Mouse (Mus musculus) spleen, adult 2 months (tissue): ENCODE measurements around the gene Klra4. TPM values are rescaled to one million over a fixed set of nuclear protein-coding genes. Genes with fewer than 3 reads are reported as not detected.
"Not testable (repeated sequence)": the region's sequence is repeated elsewhere in the genome, so short reads cannot be mapped to it uniquely, and the experiment has no call there.

Experiments
- DNase-seq, 2 experiments: peaks; one replicate each; pipeline versions ENCODE4 v3.0.0 to v3.0.0-alpha.2; 2012 to 2021; ENCODE audit warnings: low spot score in 2 of 2, low read depth in 1 of 2
- H3K27ac ChIP-seq: fragments of 200-500 bp; 2 replicates; pipeline ENCODE4 v1.5.1; 2012; ENCODE audit warnings: low read length, inconsistent platforms; ENCODE audit not compliant: insufficient read depth
- H3K27me3 ChIP-seq: fragments of 200-500 bp; 2 replicates; pipeline ENCODE4 v1.6.1; 2012; ENCODE audit warnings: mild to moderate bottlenecking, moderate library complexity, low read length, inconsistent platforms; ENCODE audit not compliant: control insufficient read depth, insufficient read depth
- H3K36me3 ChIP-seq: fragments of 200-500 bp; 2 replicates; pipeline ENCODE4 v1.6.1; 2012; ENCODE audit warnings: mild to moderate bottlenecking, low read length, inconsistent platforms; ENCODE audit not compliant: control insufficient read depth, insufficient read depth
- H3K4me1 ChIP-seq: fragments of 200-500 bp; 2 replicates; pipeline ENCODE4 v1.6.1; 2011; ENCODE audit warnings: inconsistent platforms; ENCODE audit not compliant: control insufficient read depth, insufficient read depth, insufficient read length
- H3K4me3 ChIP-seq: fragments of 200-500 bp; 2 replicates; pipeline ENCODE4 v1.5.1; 2011; ENCODE audit warnings: mild to moderate bottlenecking, inconsistent platforms; ENCODE audit not compliant: insufficient read depth, insufficient read length; ENCODE audit errors: extremely low read depth
- CTCF ChIP-seq: fragments of 200-500 bp; IDR thresholded peaks from 2 replicates; pipeline ENCODE4 v1.5.1; 2011; ENCODE audit warnings: mild to moderate bottlenecking, inconsistent platforms; ENCODE audit not compliant: insufficient read depth, insufficient read length, insufficient replicate concordance; ENCODE audit errors: extremely low read depth
- POLR2A ChIP-seq: fragments of 200-500 bp; IDR thresholded peaks from 2 replicates; pipeline ENCODE4 v1.6.1; 2011; ENCODE audit warnings: low read depth, low read length, inconsistent platforms
- WGBS: fragments of 180-500 bp; shearing (Covaris S2); methylation state at CpG from one replicate; pipeline ENCODE4 v1.1.7; 2018; 5-methylcytosine and 5-hydroxymethylcytosine counted together
- polyA plus RNA-seq: library from polyadenylated mRNA; depleted of rRNA; stranded (reverse); fragments of >200 nt; gene quantifications from 2 replicates; pipeline ENCODE4 v1.2.3, GENCODE M21; 2012; rRNA removed

The Klra4 gene
- 0.34 and 0.39 TPM in 2 replicates for polyA plus RNA-seq

DNA sequence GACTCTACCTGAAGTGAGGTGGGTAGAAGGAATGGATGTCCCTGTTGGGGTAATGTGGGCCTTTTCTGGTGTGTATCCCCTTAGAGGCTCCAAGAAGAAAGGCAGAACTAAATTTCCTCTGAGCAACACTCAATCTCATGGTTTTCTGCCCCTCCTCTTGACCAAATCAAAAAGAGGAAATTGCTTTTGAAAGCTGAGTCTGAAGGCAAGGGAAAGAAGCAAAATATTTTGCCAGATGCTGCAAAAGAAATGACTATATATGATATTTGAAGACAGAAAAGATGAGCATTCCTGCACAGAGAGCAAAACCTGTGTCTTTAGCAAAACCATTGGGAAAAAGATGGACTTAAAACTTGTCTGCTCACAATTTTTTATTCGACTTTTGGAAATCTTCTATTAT is at the start of gene Klra4:
Gene Klra4 (minus strand): TSS at position 101 of the 400 bp plus-strand sequence.
- not testable (repeated sequence) for H3K27ac ChIP-seq, DNase-seq

DNA sequence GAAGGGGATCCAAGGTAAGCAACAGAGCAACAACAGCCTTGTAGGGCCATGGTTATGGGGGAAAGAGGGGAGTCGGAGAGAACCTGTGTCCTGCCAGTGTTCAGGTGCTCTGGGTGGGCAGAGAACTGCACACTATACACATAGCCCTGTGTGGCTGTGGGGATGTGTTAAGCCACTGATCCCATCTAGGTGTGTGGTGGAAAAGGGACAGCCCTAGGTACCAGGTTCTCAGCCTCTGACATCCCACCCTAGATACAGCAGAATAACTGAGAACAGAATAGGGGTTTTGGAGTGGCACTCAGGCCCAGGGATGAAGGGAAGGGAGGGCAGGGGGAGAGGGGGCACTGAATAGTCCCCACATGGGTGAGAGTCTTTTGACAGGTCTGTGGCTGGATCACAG is 43.4 kb upstream of the Klra4 start:
- no peak for DNase-seq
- WGBS, result 84% methylated on average over 1 of the region's 1 CpGs
- TF ChIP-seq POLR2A, result no peak
- TF ChIP-seq CTCF, result no peak
- no peaks in the 10 kb centered on the region for H3K27me3 ChIP-seq
- H3K36me3 ChIP-seq, result no peaks in the 10 kb centered on the region
- no peaks in the 10 kb centered on the region for H3K4me1 ChIP-seq
- H3K27ac ChIP-seq, result no peak overlapping the region
- no peak overlapping the region for H3K4me3 ChIP-seq

More for the DNA sequence above, at the start of gene Klra4:
- H3K4me3 ChIP-seq, H3K27me3 ChIP-seq, H3K4me1 ChIP-seq, H3K36me3 ChIP-seq: not testable (repeated sequence)
- 65% methylated on average over 1 of the region's 1 CpGs for WGBS

DNA sequence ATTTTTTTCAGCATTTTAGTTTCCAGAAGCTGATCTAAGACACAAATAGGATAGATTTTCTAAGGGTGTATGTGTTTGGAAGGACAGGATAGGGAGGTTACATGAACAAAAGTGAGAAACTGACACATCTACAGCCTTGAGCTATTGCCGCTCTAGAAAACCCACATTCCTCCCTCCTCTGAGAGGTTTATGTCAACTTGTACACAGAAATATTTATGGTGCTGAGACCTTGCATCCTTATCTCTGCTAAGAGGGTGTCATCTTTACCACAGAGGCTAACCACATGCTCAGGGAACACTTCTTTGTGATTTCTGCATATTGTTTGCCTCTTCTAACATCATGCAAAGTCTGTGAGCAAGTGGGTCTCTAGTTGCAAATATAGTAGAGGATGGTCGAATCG is 35.7 kb upstream of the Klra4 start:
- not testable (repeated sequence) for H3K4me3 ChIP-seq, H3K27me3 ChIP-seq, H3K4me1 ChIP-seq, H3K27ac ChIP-seq, H3K36me3 ChIP-seq, DNase-seq
- 70% methylated on average over 3 of the region's 3 CpGs for WGBS

DNA sequence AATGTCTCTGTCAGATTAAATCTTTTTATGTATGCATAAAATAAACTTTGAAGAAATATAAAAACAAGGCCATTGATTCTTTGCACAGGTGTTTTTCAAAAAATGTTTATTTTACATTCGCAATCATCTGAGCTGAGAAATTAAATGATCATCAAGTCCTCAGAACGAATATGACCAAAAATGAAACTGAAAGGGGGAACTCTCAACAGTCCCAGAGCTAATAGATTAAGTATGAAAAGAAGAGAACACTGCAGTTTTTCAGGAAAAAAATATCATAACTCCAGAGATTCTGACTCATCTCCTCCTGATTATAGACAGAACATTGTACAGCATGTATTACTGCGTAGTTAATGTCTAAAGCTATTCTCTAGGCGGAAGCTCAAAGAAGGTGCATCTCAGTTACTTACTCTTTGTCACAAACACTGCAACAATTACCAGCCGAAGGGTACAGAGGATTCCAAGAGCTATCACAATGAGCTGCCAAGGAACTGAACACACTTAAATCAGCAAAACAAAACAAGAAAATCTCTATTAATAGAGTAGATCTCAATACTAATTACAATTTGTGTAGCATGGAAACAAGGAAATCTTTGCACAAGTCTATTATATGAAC is 25.4 kb upstream of the Klra4 start:
- no peak overlapping the region for H3K27ac ChIP-seq
- WGBS, result 43% methylated on average over 5 of the region's 5 CpGs

DNA sequence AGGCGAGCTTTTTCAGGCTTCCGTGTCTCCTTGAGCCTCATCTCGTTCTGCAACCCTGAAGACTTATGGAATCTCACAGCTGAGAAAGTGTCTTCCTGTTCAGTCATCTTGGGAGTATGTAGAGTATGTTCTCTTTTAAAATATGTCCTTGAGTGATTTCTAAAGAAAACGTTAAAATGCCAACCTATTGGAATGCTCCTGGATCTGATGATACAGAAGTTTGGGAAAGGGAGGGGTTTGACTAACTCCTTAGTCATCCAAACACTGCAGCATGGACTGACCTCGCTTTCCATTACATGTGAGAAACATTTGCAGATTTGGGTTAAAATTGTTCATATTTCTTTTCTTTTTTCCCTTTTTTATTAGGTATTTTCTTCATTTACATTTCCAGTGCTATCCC is 1.9 kb downstream of the Klra4 start:
- H3K4me3 ChIP-seq, result no peak overlapping the region
- TF ChIP-seq POLR2A, result no peak
- TF ChIP-seq CTCF, result no peak
- H3K27ac ChIP-seq, result no peak overlapping the region
- 85% methylated on average over 5 of the region's 5 CpGs for whole genome bisulfite sequencing
- no peaks in the 10 kb centered on the region for H3K36me3 ChIP-seq
- H3K27me3 ChIP-seq, result no peaks in the 10 kb centered on the region
- H3K4me1 ChIP-seq, result no peaks in the 10 kb centered on the region
- no peak for DNase-seq

More for the DNA sequence above, 25.4 kb upstream of the Klra4 start:
- Histone ChIP-seq H3K27me3 (no peaks in the 10 kb centered on the region), H3K4me1 (0 out of 2 replicates have a peak, but pooled peaks cover 2% of the 10 kb centered on the region), H3K36me3 (no peaks in the 10 kb centered on the region), H3K4me3 (no peak overlapping the region)
- TF ChIP-seq POLR2A (no peak), CTCF (no peak)
- DNase-seq, result peak in 1 of 2 experiments; percentile 0

DNA sequence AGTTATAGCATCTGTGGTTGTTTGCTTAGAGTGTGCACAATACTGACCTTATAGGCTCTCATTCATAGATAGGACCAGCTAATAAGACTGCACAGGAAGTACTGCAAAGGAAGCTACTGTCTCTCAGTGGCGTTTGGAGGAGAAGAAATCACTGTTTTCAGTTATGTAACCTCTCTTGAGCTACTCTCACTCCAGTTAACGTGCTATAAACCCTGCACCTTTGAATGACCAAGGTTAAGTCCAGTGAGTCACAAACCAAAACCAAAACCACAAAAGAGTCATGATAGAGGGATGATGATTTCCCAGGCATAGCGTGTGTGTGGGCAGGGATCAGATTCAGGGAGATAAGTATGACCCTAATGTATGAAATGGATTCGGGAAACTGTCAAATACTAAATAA is 31.9 kb downstream of the Klra4 start:
- not testable (repeated sequence) for H3K27me3 ChIP-seq, H3K36me3 ChIP-seq, H3K4me1 ChIP-seq, H3K4me3 ChIP-seq, DNase-seq, H3K27ac ChIP-seq
- whole genome bisulfite sequencing, result 51% methylated on average over 4 of the region's 4 CpGs

DNA sequence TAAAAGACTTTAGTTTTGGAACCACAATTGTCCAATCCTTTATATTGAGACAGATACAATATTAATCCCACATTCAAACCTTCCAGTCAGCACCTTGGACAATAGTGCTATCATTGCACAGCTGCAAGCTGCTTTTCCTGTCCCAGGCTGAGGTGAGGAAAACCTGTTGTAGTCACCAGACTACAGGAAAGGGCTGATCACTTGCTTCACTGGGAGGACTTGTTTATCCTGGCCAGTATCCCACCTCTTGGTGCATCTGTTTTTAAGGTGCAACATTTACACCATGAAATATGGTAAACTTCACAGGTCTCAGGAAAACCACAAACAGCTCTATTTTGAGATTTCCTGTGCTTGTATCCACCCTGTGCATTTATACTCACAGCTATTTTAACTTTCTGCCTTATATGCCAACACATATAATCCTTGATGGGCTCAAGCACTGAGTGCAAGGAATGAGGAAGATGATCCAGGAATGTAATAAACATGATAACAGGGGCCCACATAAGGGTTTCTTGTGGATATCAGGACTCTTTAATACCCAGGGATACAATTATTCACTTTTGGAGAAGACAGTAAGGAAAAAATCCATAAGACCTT is 35.5 kb downstream of the Klra4 start:
- not testable (repeated sequence) for H3K4me1 ChIP-seq, H3K36me3 ChIP-seq, H3K27me3 ChIP-seq, H3K4me3 ChIP-seq, H3K27ac ChIP-seq, DNase-seq

DNA sequence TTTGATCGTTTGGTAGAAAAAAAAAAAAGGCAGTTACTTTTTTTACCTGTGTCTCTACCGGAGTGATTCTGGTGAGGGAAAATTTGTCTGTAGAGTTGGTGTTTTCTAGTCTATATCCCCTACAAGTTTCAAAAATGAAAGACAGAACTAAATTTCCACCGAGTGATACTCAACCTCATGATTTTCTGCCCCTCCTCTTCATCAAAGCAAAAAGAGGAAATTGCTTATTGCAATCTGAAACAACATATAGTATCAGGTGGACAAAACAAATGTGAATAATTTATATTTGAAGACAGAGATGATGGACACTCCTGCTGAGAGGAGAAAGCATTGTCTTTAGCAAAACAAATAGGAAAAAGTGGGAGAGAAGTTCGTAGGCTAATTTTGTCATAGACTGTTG is 40.2 kb downstream of the Klra4 start, which contains the start of gene Klra6:
Gene Klra6 (minus strand): TSS at position 101 of the 400 bp plus-strand sequence.
- Histone ChIP-seq H3K27ac (no peak within 1 kb of the TSS), H3K36me3 (no peaks in the 10 kb centered on the region), H3K4me3 (no peak within 1 kb of the TSS), H3K4me1 (peaks cover 7% of the 10 kb centered on the region), H3K27me3 (no peaks in the 10 kb centered on the region)
- DNase-seq, result no peak
- no peak for TF ChIP-seq CTCF
- no peak for TF ChIP-seq POLR2A
- WGBS, result 58% methylated on average over 4 of the region's 4 CpGs

Other genes with a start within 250 kb of the Klra4 start
- not detected in 2 replicates for gene Gm17631, start 204.6 kb downstream of the Klra4 start, polyA plus RNA-seq
- gene Klra17, start 190.6 kb downstream of the Klra4 start, polyA plus RNA-seq, result 0.26 and 0.52 TPM in 2 replicates
- not detected in 2 replicates for gene Klra5, start 149.6 kb downstream of the Klra4 start, polyA plus RNA-seq
- gene Klra6, start 40.3 kb downstream of the Klra4 start, polyA plus RNA-seq, result not detected in 2 replicates
- 0.26 and 0.47 TPM in 2 replicates for gene Klra8, start 62.6 kb upstream of the Klra4 start, polyA plus RNA-seq
- 0.23 and 0.33 TPM in 2 replicates for gene Klra9, start 125.8 kb upstream of the Klra4 start, polyA plus RNA-seq
- 0.47 and 0.52 TPM in 2 replicates for gene Klra7, start 166.1 kb upstream of the Klra4 start, polyA plus RNA-seq
- gene Klra10, start 214.7 kb upstream of the Klra4 start, polyA plus RNA-seq, result not detected in 2 replicates